Comparison of ENCODE assay signal across 8 mouse cellular contexts in the genomic region with DNA sequence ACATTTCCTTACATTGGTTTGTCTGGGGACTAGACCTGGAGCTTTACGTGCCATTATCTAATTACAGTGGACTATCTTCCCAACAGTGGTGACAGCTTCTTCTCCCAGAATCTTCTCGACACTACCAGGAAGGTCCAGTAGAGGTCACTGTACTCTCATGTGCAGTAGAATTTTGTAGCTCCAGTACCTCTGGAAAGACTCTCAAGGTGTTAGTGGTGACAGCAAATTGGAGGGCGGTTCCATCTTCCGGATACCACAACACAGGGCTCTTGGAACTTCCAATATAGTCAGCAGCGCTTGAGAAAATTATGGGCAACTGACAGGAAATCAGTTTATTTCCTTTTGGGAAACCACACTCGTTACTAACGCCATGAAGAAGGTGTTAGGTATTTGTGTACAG. TPM values are rescaled to one million over a fixed set of nuclear protein-coding genes. Genes with fewer than 3 reads are reported as not detected.
DNase-seq lines count a peak whose midpoint lies in the region; ATAC-seq and TF ChIP-seq lines count a peak whose summit lies in the region.

No protein-coding gene starts in this region.

- no peak overlapping the region for H3K4me3 ChIP-seq in forebrain, embryonic 14.5 days (ENCODE audit: low read depth, low read length)
- H3K4me3 ChIP-seq in forebrain, embryonic 12.5 days (replicated peaks) = no peak overlapping the region
- no peak overlapping the region for H3K4me3 ChIP-seq in ES-Bruce4 (ENCODE audit: low read depth, low read length)
- H3K4me3 ChIP-seq in liver, embryonic 15.5 days (replicated peaks) = no peak overlapping the region

- peak; percentile 23 for TF ChIP-seq CTCF in ES-Bruce4 (IDR thresholded peaks at IDR 0.05; ENCODE audit: low read depth, low read length)

- H3K9ac ChIP-seq in forebrain, embryonic 14.5 days (ENCODE audit: low read length) = no peak overlapping the region
- H3K9ac ChIP-seq in forebrain, embryonic 12.5 days = no peak overlapping the region
- H3K9ac ChIP-seq in ES-Bruce4 (ENCODE audit: low read depth, poor library complexity, severe bottlenecking) = no peak overlapping the region
- no peak overlapping the region for H3K9ac ChIP-seq in liver, embryonic 15.5 days

- TF ChIP-seq EP300 in ES-Bruce4 (IDR thresholded peaks at IDR 0.05; ENCODE audit: insufficient read depth, low read depth, low read length) = no peak

- no peak for TF ChIP-seq POLR2A in ES-Bruce4 (IDR thresholded peaks at IDR 0.05; ENCODE audit: insufficient read depth, low read length)

- H3K9me3 ChIP-seq in forebrain, embryonic 14.5 days (replicated peaks; ENCODE audit: control insufficient read depth, low read length) = no peaks in the 10 kb centered on the region
- no peaks in the 10 kb centered on the region for H3K9me3 ChIP-seq in forebrain, embryonic 12.5 days
- H3K9me3 ChIP-seq in ES-Bruce4 (replicated peaks; ENCODE audit: control insufficient read depth, insufficient read depth, low read length, poor library complexity, severe bottlenecking) = peaks cover 3% of the 10 kb centered on the region; the same call in 1 of the 2 replicates
- no peaks in the 10 kb centered on the region for H3K9me3 ChIP-seq in liver, embryonic 15.5 days (replicated peaks)

- no peaks in the 10 kb centered on the region for H3K4me1 ChIP-seq in forebrain, embryonic 14.5 days (ENCODE audit: control insufficient read depth, insufficient read depth, low read length)
- H3K4me1 ChIP-seq in forebrain, embryonic 12.5 days = peaks cover 5% of the 10 kb centered on the region
- peaks cover 5% of the 10 kb centered on the region for H3K4me1 ChIP-seq in ES-Bruce4 (ENCODE audit: control insufficient read depth, insufficient read depth, low read length)
- H3K4me1 ChIP-seq in liver, embryonic 15.5 days (replicated peaks) = peaks cover 32% of the 10 kb centered on the region

- no peak for ATAC-seq in forebrain, embryonic 14.5 days
- no peak for ATAC-seq in forebrain, embryonic 12.5 days (ENCODE audit: low FRiP score)
- peak; percentile 53 for ATAC-seq in liver, embryonic 15.5 days (ENCODE audit: insufficient read depth)

- 36% methylated on average over 7 of the region's 7 CpGs for WGBS in forebrain, embryonic 14.5 days
- 39% methylated on average over 7 of the region's 7 CpGs for WGBS in forebrain, embryonic 12.5 days
- WGBS in liver, embryonic 15.5 days (ENCODE audit: insufficient replicate concordance) = 12% methylated on average over 7 of the region's 7 CpGs

- H3K27me3 ChIP-seq in forebrain, embryonic 14.5 days (replicated peaks; ENCODE audit: control insufficient read depth, insufficient read depth, low read length) = peaks cover 5% of the 10 kb centered on the region
- H3K27me3 ChIP-seq in forebrain, embryonic 12.5 days = peaks cover 28% of the 10 kb centered on the region
- H3K27me3 ChIP-seq in ES-Bruce4 (ENCODE audit: control insufficient read depth, insufficient read depth, low read length, poor library complexity, severe bottlenecking) = no peaks in the 10 kb centered on the region; the same call in 1 of the 2 replicates
- peaks cover 21% of the 10 kb centered on the region for H3K27me3 ChIP-seq in liver, embryonic 15.5 days

- no peaks in the 10 kb centered on the region for H3K36me3 ChIP-seq in forebrain, embryonic 14.5 days (ENCODE audit: control insufficient read depth, insufficient read depth, low read length)
- H3K36me3 ChIP-seq in forebrain, embryonic 12.5 days (replicated peaks) = no peaks in the 10 kb centered on the region
- H3K36me3 ChIP-seq in ES-Bruce4 (ENCODE audit: control insufficient read depth, insufficient read depth, low read length, poor library complexity, severe bottlenecking) = no peaks in the 10 kb centered on the region
- H3K36me3 ChIP-seq in liver, embryonic 15.5 days (replicated peaks) = no peaks in the 10 kb centered on the region

- H3K4me2 ChIP-seq in forebrain, embryonic 14.5 days (ENCODE audit: low read length) = no peak overlapping the region
- H3K4me2 ChIP-seq in forebrain, embryonic 12.5 days = no peak overlapping the region
- no peak overlapping the region; the same call in 1 of the 2 replicates for H3K4me2 ChIP-seq in liver, embryonic 15.5 days

- H3K27ac ChIP-seq in forebrain, embryonic 14.5 days (ENCODE audit: low read depth, low read length) = no peak overlapping the region
- no peak overlapping the region for H3K27ac ChIP-seq in forebrain, embryonic 12.5 days
- no peak overlapping the region; the same call in 1 of the 2 replicates for H3K27ac ChIP-seq in ES-Bruce4 (ENCODE audit: insufficient read depth, low read length)
- H3K27ac ChIP-seq in liver, embryonic 15.5 days (replicated peaks) = no peak overlapping the region

- peak; percentile 79 for DNase-seq in forebrain, embryonic 14.5 days (ENCODE audit: low spot score)
- DNase-seq in c-Kit-positive CD71-positive TER-119-positive erythroid progenitor cells, embryonic 14.5 days (ENCODE audit: low spot score) = peak; percentile 73
- peak; percentile 27 to 70 for DNase-seq in frontal cortex, postnatal 25 days (ENCODE audit: low spot score in 2 of 2)
- DNase-seq in kidney, postnatal 4 days = peak; percentile 61 to 69
- DNase-seq in right cerebral cortex, postnatal 25 days = peak; percentile 46

RNA-seq across cellular contexts. Expression of a gene that starts 12.7 kb away (rescaled TPM):
- polyA plus RNA-seq in forebrain, embryonic 14.5 days (2014; fragmentation: Nextera tagmentation; extraction: Ambion mirVana) = 1.1 TPM in 2 replicates
- 7.7 and 9.5 TPM in 2 replicates for polyA plus RNA-seq in forebrain, embryonic 12.5 days (2016; fragmentation: Nextera tagmentation; extraction: Ambion mirVana)
- polyA plus RNA-seq in ES-Bruce4 (2011; ENCODE audit: insufficient read depth, insufficient read length, low read depth, missing spikeins) = 16.7 and 19.2 TPM in 2 replicates
- 1.1 and 1.3 TPM in 2 replicates for polyA plus RNA-seq in liver, embryonic 15.5 days (2015; fragmentation: Nextera tagmentation; extraction: Ambion mirVana)
